Mouse (Mus musculus) right cerebral cortex, postnatal 25 days (tissue): ENCODE results near the gene Gpd2.

Source experiments
- DNase-seq: peaks from one replicate; pipeline ENCODE4 v3.0.0; 2022

Gpd2 gene

DNA sequence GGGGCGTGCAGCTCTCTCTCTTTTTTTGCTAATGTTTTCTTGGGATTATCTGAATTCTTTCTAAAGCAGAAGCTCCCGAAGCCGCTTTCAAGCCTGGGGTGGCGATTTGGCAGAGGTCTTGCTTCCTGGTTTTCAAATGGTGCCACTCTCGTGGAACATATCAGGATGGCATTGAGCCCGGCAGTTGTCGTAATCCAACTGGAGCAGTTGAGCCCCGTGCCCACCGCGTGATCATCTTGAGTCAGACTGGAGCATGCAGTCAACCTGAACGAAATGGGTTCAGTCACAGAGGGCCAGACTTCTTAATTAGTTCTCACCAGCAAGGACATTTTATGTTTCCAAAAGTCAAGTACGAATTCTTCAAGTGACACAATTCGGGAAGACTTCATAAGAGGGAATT lies 158.6 kb downstream of the Gpd2 start:
- DNase-seq: no peak

DNA sequence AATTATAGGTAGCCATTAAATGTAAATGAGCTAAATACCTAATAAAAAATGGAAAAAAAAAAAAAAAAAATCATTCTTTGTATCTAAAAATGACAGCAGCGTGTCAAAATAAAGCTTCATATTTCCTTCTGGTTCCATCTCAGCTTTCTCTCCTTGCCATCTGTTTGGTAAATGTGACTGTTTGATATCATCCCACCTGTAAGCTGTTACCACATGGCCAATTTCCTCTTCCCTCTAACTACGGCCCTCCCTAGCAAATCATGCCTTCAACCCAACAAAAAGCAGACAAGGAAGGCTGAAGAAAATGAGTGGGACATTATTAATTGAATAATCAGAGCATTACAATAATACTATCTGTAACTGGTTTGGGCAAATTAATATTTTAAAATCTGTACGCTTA lies 160.3 kb downstream of the Gpd2 start:
- DNase-seq: no peak

DNA sequence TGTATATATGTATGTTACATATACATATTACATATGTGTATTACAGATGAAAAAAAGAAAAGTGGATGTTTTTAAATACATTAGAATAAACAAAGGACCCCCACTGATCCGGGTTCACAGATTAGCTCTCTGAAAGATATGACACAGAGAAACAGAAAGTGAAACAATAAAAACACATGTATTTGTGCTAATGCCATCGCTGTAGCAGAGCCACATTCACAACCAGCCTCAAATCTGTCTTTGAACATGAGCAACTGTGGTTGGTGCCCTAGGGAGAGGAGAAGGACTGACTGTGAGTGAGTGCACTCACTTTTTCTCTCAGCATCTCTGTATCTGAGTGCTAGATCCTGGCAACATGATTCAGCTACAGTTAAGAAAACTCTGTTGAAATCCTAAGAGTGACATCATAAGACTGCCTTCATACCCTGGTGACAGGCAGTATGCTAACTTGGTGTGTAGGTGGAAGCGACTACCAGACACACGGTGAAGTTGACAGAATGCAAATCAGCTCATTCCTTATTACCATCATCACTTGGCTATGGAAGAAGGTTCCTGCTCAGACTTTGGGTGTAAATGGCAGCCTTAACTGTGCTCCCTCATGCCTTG lies 170.1 kb downstream of the Gpd2 start:
- DNase-seq: no peak

GRCm38 (mm10) chr2:57408413-57408812 lies 171.0 kb downstream of the Gpd2 start:
- no peak for DNase-seq

GRCm38 (mm10) chr2:57411551-57411950 lies 174.1 kb downstream of the Gpd2 start:
- no peak for DNase-seq

GRCm38 (mm10) chr2:57414550-57415160 lies 177.2 kb downstream of the Gpd2 start:
- DNase-seq: no peak

- DNase-seq: no peak
Observed at GRCm38 (mm10) chr2:57416711-57417110, 179.3 kb downstream of the Gpd2 start.
